9 mouse cellular contexts compared by ENCODE assay signal in the genomic region with DNA sequence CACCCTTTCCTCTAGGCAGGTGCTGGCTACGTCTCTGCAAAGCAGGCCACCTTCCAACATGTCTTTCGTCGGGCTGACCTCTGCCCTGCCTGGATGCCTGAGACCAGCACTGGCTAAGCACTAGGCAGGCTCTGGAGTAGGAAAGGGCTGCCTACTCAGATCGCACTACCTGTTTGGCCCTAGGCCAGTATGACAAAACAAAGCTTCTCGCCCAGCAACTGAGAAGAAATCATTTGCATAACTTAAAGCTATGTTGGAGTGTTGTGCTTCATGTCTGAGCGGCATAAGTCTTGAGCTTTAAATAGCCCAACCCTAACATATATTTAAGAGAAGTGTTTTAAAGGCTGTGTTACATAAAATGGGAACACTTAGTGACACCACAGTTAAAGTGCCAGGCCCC.
DNase-seq lines count a peak whose midpoint lies in the region; ATAC-seq and TF ChIP-seq lines count a peak whose summit lies in the region.
"Had no signal": no experiment of that assay in that cellular context is flagged by ENCODE, and none has a peak within 500 bp of the region (broad histone marks: within the 10 kb centered on the region; RNA-seq: fewer than 3 reads in every experiment).

No protein-coding gene starts in this region.

- ATAC-seq in forebrain, postnatal 0 days: peak; percentile 33; the same call in 1 of the 2 replicates
- ATAC-seq in forebrain, embryonic 13.5 days: no peak; the same call in 1 of the 2 replicates
- ATAC-seq in hindbrain, embryonic 11.5 days (ENCODE audit: low FRiP score): no peak

- TF ChIP-seq POLR2A in brain, embryonic 14.5 days (IDR thresholded peaks at IDR 0.05; ENCODE audit: borderline replicate concordance, extremely low read depth, insufficient read depth, insufficient read length, poor library complexity, severe bottlenecking): no peak

- no peaks in the 10 kb centered on the region for H3K36me3 ChIP-seq in forebrain, postnatal 0 days (ENCODE audit: insufficient read depth)
- no peaks in the 10 kb centered on the region for H3K36me3 ChIP-seq in forebrain, embryonic 13.5 days (ENCODE audit: poor library complexity, severe bottlenecking)
- no peaks in the 10 kb centered on the region for H3K36me3 ChIP-seq in hindbrain, embryonic 11.5 days (ENCODE audit: control insufficient read depth, insufficient read depth, low read length)

- no peak overlapping the region for H3K27ac ChIP-seq in forebrain, postnatal 0 days (ENCODE audit: low read depth, low read length)
- H3K27ac ChIP-seq in forebrain, embryonic 13.5 days: no peak overlapping the region
- H3K27ac ChIP-seq in hindbrain, embryonic 11.5 days (ENCODE audit: low read depth, low read length): no peak overlapping the region

- no peak overlapping the region for H3K4me2 ChIP-seq in forebrain, postnatal 0 days (ENCODE audit: low read depth)
- H3K4me2 ChIP-seq in forebrain, embryonic 13.5 days: no peak overlapping the region
- H3K4me2 ChIP-seq in hindbrain, embryonic 11.5 days (replicated peaks; ENCODE audit: low read depth, low read length): no peak overlapping the region

- TF ChIP-seq CTCF in forebrain, postnatal 0 days (IDR thresholded peaks at IDR 0.05; ENCODE audit: low read depth): no peak
- TF ChIP-seq CTCF in brain, embryonic 14.5 days (IDR thresholded peaks at IDR 0.05; ENCODE audit: borderline replicate concordance, extremely low read depth, insufficient read depth, insufficient read length): no peak

- WGBS in forebrain, postnatal 0 days: 43% methylated on average over 6 of the region's 6 CpGs
- 51% methylated on average over 6 of the region's 6 CpGs for WGBS in forebrain, embryonic 13.5 days
- 75% methylated on average over 6 of the region's 6 CpGs for WGBS in hindbrain, embryonic 11.5 days

- no peaks in the 10 kb centered on the region for H3K27me3 ChIP-seq in forebrain, postnatal 0 days (ENCODE audit: insufficient read depth, low read length)
- no peaks in the 10 kb centered on the region for H3K27me3 ChIP-seq in forebrain, embryonic 13.5 days
- no peaks in the 10 kb centered on the region for H3K27me3 ChIP-seq in hindbrain, embryonic 11.5 days (ENCODE audit: control insufficient read depth, insufficient read depth, low read length)

- H3K4me1 ChIP-seq in forebrain, postnatal 0 days (ENCODE audit: insufficient read depth): no peaks in the 10 kb centered on the region
- peaks cover 22% of the 10 kb centered on the region for H3K4me1 ChIP-seq in forebrain, embryonic 13.5 days
- H3K4me1 ChIP-seq in hindbrain, embryonic 11.5 days (replicated peaks; ENCODE audit: control insufficient read depth, insufficient read depth, low read length): no peaks in the 10 kb centered on the region

- DNase-seq in forebrain, postnatal 0 days: no peak
- peak; percentile 50 for DNase-seq in brain, embryonic 14.5 days (ENCODE audit: low read depth)
- peak; percentile 34 for DNase-seq in kidney, adult 9 months
- DNase-seq in lung, postnatal 10 days: peak; percentile 47
- no peak for DNase-seq in cerebellum, adult 18-20 months
- DNase-seq in T-cell, adult 2 months (ENCODE audit: low spot score): no peak
- no peak for DNase-seq in hindbrain, embryonic 11.5 days (ENCODE audit: low spot score)
- DNase-seq: thymus, postnatal 25 days had no signal

- H3K9ac ChIP-seq in forebrain, postnatal 0 days: no peak overlapping the region
- no peak overlapping the region for H3K9ac ChIP-seq in forebrain, embryonic 13.5 days
- no peak overlapping the region for H3K9ac ChIP-seq in hindbrain, embryonic 11.5 days (ENCODE audit: low read depth, low read length)

- no peak overlapping the region for H3K4me3 ChIP-seq in forebrain, postnatal 0 days (ENCODE audit: low read depth, low read length)
- no peak overlapping the region for H3K4me3 ChIP-seq in forebrain, embryonic 13.5 days
- no peak overlapping the region for H3K4me3 ChIP-seq in hindbrain, embryonic 11.5 days (ENCODE audit: low read depth, low read length)

- no peaks in the 10 kb centered on the region for H3K9me3 ChIP-seq in forebrain, postnatal 0 days (ENCODE audit: low read length)
- H3K9me3 ChIP-seq in forebrain, embryonic 13.5 days (replicated peaks): no peaks in the 10 kb centered on the region
- no peaks in the 10 kb centered on the region for H3K9me3 ChIP-seq in hindbrain, embryonic 11.5 days (ENCODE audit: control insufficient read depth, low read length)

Comparison
In these comparisons a context has a peak if more than half of its experiments do, and no peak if none do; other contexts are left out.
1. DNase-seq: peak in brain, embryonic 14.5 days (single experiment), kidney, adult 9 months (single experiment) and lung, postnatal 10 days (single experiment); none in forebrain, postnatal 0 days (single experiment), cerebellum, adult 18-20 months (0 of 2), T-cell, adult 2 months (single experiment) and hindbrain, embryonic 11.5 days (single experiment).